Mouse (Mus musculus) heart, postnatal 0 days (tissue): ENCODE data around the gene Kcp.

Experiments
- CTCF ChIP-seq: IDR thresholded peaks from 2 replicates; pipeline ENCODE4 v1.5.1; 2016; ENCODE audit warnings: antibody characterized with exemption, control low read depth, low read depth
- EP300 ChIP-seq: IDR thresholded peaks from 2 replicates; pipeline ENCODE4 v1.6.1; 2016; ENCODE audit warnings: antibody characterized with exemption, low read depth

DNA sequence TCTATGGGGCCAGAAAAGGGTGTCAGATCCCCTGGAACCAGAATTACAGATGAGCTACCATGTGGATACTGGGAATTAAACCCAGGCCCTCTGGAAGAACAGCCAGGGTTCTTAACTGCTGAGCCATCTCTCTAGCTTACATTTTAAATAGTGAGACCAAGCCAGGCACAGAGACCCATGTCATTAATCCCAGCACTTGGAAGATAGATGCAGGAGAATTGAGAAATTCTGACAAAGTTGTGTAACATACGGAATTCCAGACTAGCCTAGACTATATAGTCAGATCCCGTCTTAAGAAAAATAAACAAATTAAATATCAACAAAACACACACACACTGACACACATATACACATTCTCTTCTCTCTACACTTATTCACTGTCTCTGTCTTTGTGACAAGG lies 44.8 kb upstream of the Kcp start:
- TF ChIP-seq CTCF (no peak), EP300 (no peak)
